Mouse (Mus musculus): ENCODE results near the gene Gabpb1. TPM values are rescaled to one million over a fixed set of nuclear protein-coding genes. Genes with fewer than 3 reads are reported as not detected.

The Gabpb1 gene
- 58.4 and 59.3 TPM in 2 replicates for polyA plus RNA-seq (2015; fragmentation: Nextera tagmentation; extraction: Ambion mirVana)

GRCm38 (mm10) chr2:126676122-126676515, at the start of gene Gabpb1:
Gene Gabpb1 (minus strand): TSS chr2:126676337.
- H3K4me1 ChIP-seq (ENCODE audit: insufficient read depth, low read length) = peaks cover 27% of the 10 kb centered on the region
- peak within 1 kb of the TSS; percentile 95 for H3K4me3 ChIP-seq (ENCODE audit: low read length)
- no peak for ATAC-seq (ENCODE audit: low FRiP score, low TSS enrichment)
- H3K4me2 ChIP-seq (replicated peaks; ENCODE audit: low read depth, low read length) = peak within 1 kb of the TSS; percentile 70
- peak within 1 kb of the TSS; percentile 100 for H3K27ac ChIP-seq (ENCODE audit: low read length)
- WGBS = 25% methylated on average over 12 of the region's 12 CpGs
- H3K9me3 ChIP-seq (ENCODE audit: low read length) = peaks cover 3% of the 10 kb centered on the region; the same call in 1 of the 2 replicates
- peaks cover 7% of the 10 kb centered on the region; the same call in 1 of the 2 replicates for H3K36me3 ChIP-seq (ENCODE audit: insufficient read depth, low read length)
- no peaks in the 10 kb centered on the region for H3K27me3 ChIP-seq (ENCODE audit: insufficient read depth, low read length)
- H3K9ac ChIP-seq (replicated peaks; ENCODE audit: low read length) = peak within 1 kb of the TSS; percentile 100

- Histone ChIP-seq H3K9me3 (ENCODE audit: low read length) (no peaks in the 10 kb centered on the region), H3K36me3 (ENCODE audit: insufficient read depth, low read length) (0 out of 2 replicates have a peak, but pooled peaks cover 4% of the 10 kb centered on the region), H3K4me1 (ENCODE audit: insufficient read depth, low read length) (peaks cover 5% of the 10 kb centered on the region), H3K9ac (replicated peaks; ENCODE audit: low read length) (no peak overlapping the region), H3K4me3 (ENCODE audit: low read length) (no peak overlapping the region), H3K4me2 (replicated peaks; ENCODE audit: low read depth, low read length) (no peak overlapping the region), H3K27me3 (ENCODE audit: insufficient read depth, low read length) (no peaks in the 10 kb centered on the region), H3K27ac (ENCODE audit: low read length) (no peak overlapping the region)
- ATAC-seq (ENCODE audit: low FRiP score, low TSS enrichment) = no peak
Measured at GRCm38 (mm10) chr2:126712950-126713349, 36.8 kb upstream of the Gabpb1 start.

GRCm38 (mm10) chr2:126712526-126712925, 36.4 kb upstream of the Gabpb1 start:
- Histone ChIP-seq H3K4me1 (ENCODE audit: insufficient read depth, low read length) (peaks cover 8% of the 10 kb centered on the region), H3K27ac (ENCODE audit: low read length) (no peak overlapping the region), H3K4me2 (replicated peaks; ENCODE audit: low read depth, low read length) (no peak overlapping the region), H3K36me3 (ENCODE audit: insufficient read depth, low read length) (0 out of 2 replicates have a peak, but pooled peaks cover 4% of the 10 kb centered on the region), H3K4me3 (ENCODE audit: low read length) (no peak overlapping the region), H3K27me3 (ENCODE audit: insufficient read depth, low read length) (no peaks in the 10 kb centered on the region), H3K9ac (replicated peaks; ENCODE audit: low read length) (no peak overlapping the region), H3K9me3 (ENCODE audit: low read length) (no peaks in the 10 kb centered on the region)
- WGBS = 94% methylated on average over 5 of the region's 5 CpGs
- ATAC-seq (ENCODE audit: low FRiP score, low TSS enrichment) = no peak

- peak overlapping the region; percentile 74; the same call in 1 of the 2 replicates for H3K9ac ChIP-seq (replicated peaks; ENCODE audit: low read length)
- H3K27ac ChIP-seq (ENCODE audit: low read length) = no peak overlapping the region
- no peak for ATAC-seq (ENCODE audit: low FRiP score, low TSS enrichment)
- H3K36me3 ChIP-seq (ENCODE audit: insufficient read depth, low read length) = 0 out of 2 replicates have a peak, but pooled peaks cover 2% of the 10 kb centered on the region
- WGBS = 71% methylated on average over 4 of the region's 4 CpGs
- H3K4me2 ChIP-seq (replicated peaks; ENCODE audit: low read depth, low read length) = peak overlapping the region; percentile 86
- no peaks in the 10 kb centered on the region for H3K9me3 ChIP-seq (ENCODE audit: low read length)
- 0 out of 2 replicates have a peak, but pooled peaks cover 4% of the 10 kb centered on the region for H3K27me3 ChIP-seq (ENCODE audit: insufficient read depth, low read length)
- peaks cover 10% of the 10 kb centered on the region for H3K4me1 ChIP-seq (ENCODE audit: insufficient read depth, low read length)
- peak overlapping the region; percentile 60 for H3K4me3 ChIP-seq (ENCODE audit: low read length)
Measured at GRCm38 (mm10) chr2:126708361-126708760, 32.2 kb upstream of the Gabpb1 start.

GRCm38 (mm10) chr2:126707438-126707779, 31.3 kb upstream of the Gabpb1 start:
- 0% methylated on average over 22 of the region's 23 CpGs for WGBS
- ATAC-seq (ENCODE audit: low FRiP score, low TSS enrichment) = peak; percentile 92

GRCm38 (mm10) chr2:126706759-126707437, 30.8 kb upstream of the Gabpb1 start, which contains the start of gene Usp8:
Gene Usp8 (plus strand): TSS chr2:126707328.
- 3% methylated on average over 47 of the region's 47 CpGs for WGBS
- H3K4me1 ChIP-seq (ENCODE audit: insufficient read depth, low read length) = peaks cover 10% of the 10 kb centered on the region
- H3K36me3 ChIP-seq (ENCODE audit: insufficient read depth, low read length) = 0 out of 2 replicates have a peak, but pooled peaks cover 2% of the 10 kb centered on the region
- peak; percentile 100 for ATAC-seq (ENCODE audit: low FRiP score, low TSS enrichment)
- H3K9ac ChIP-seq (replicated peaks; ENCODE audit: low read length) = peak within 1 kb of the TSS; percentile 74
- H3K4me2 ChIP-seq (replicated peaks; ENCODE audit: low read depth, low read length) = peak within 1 kb of the TSS; percentile 86
- peak within 1 kb of the TSS; percentile 77 for H3K27ac ChIP-seq (ENCODE audit: low read length)
- peak within 1 kb of the TSS; percentile 60 for H3K4me3 ChIP-seq (ENCODE audit: low read length)
- no peaks in the 10 kb centered on the region for H3K9me3 ChIP-seq (ENCODE audit: low read length)
- 0 out of 2 replicates have a peak, but pooled peaks cover 4% of the 10 kb centered on the region for H3K27me3 ChIP-seq (ENCODE audit: insufficient read depth, low read length)

More at GRCm38 (mm10) chr2:126707438-126707779, 31.3 kb upstream of the Gabpb1 start:
- Histone ChIP-seq H3K4me1 (ENCODE audit: insufficient read depth, low read length) (peaks cover 10% of the 10 kb centered on the region), H3K4me3 (ENCODE audit: low read length) (peak overlapping the region; percentile 60), H3K27ac (ENCODE audit: low read length) (peak overlapping the region; percentile 65), H3K9me3 (ENCODE audit: low read length) (no peaks in the 10 kb centered on the region), H3K4me2 (replicated peaks; ENCODE audit: low read depth, low read length) (peak overlapping the region; percentile 86), H3K9ac (replicated peaks; ENCODE audit: low read length) (peak overlapping the region; percentile 74), H3K27me3 (ENCODE audit: insufficient read depth, low read length) (0 out of 2 replicates have a peak, but pooled peaks cover 4% of the 10 kb centered on the region), H3K36me3 (ENCODE audit: insufficient read depth, low read length) (0 out of 2 replicates have a peak, but pooled peaks cover 2% of the 10 kb centered on the region)

GRCm38 (mm10) chr2:126695285-126695684, 19.1 kb upstream of the Gabpb1 start:
- no peaks in the 10 kb centered on the region for H3K9me3 ChIP-seq (ENCODE audit: low read length)
- no peak overlapping the region for H3K27ac ChIP-seq (ENCODE audit: low read length)
- no peaks in the 10 kb centered on the region for H3K27me3 ChIP-seq (ENCODE audit: insufficient read depth, low read length)
- no peaks in the 10 kb centered on the region for H3K4me1 ChIP-seq (ENCODE audit: insufficient read depth, low read length)
- WGBS = 82% methylated on average over 6 of the region's 6 CpGs
- ATAC-seq (ENCODE audit: low FRiP score, low TSS enrichment) = no peak
- H3K9ac ChIP-seq (replicated peaks; ENCODE audit: low read length) = no peak overlapping the region
- no peak overlapping the region for H3K4me2 ChIP-seq (replicated peaks; ENCODE audit: low read depth, low read length)
- H3K4me3 ChIP-seq (ENCODE audit: low read length) = no peak overlapping the region
- no peaks in the 10 kb centered on the region for H3K36me3 ChIP-seq (ENCODE audit: insufficient read depth, low read length)

GRCm38 (mm10) chr2:126691290-126691689, 15.2 kb upstream of the Gabpb1 start:
- no peak for ATAC-seq (ENCODE audit: low FRiP score, low TSS enrichment)
- Histone ChIP-seq H3K4me2 (replicated peaks; ENCODE audit: low read depth, low read length) (no peak overlapping the region), H3K27ac (ENCODE audit: low read length) (no peak overlapping the region), H3K9ac (replicated peaks; ENCODE audit: low read length) (no peak overlapping the region), H3K36me3 (ENCODE audit: insufficient read depth, low read length) (peaks cover 3% of the 10 kb centered on the region; the same call in 1 of the 2 replicates), H3K4me3 (ENCODE audit: low read length) (no peak overlapping the region), H3K4me1 (ENCODE audit: insufficient read depth, low read length) (no peaks in the 10 kb centered on the region), H3K9me3 (ENCODE audit: low read length) (no peaks in the 10 kb centered on the region), H3K27me3 (ENCODE audit: insufficient read depth, low read length) (no peaks in the 10 kb centered on the region)
- WGBS = 86% methylated on average over 3 of the region's 3 CpGs

- 77% methylated on average over 1 of the region's 1 CpGs for WGBS
- peaks cover 3% of the 10 kb centered on the region; the same call in 1 of the 2 replicates for H3K9me3 ChIP-seq (ENCODE audit: low read length)
- H3K4me3 ChIP-seq (ENCODE audit: low read length) = no peak overlapping the region
- no peaks in the 10 kb centered on the region for H3K27me3 ChIP-seq (ENCODE audit: insufficient read depth, low read length)
- no peaks in the 10 kb centered on the region for H3K4me1 ChIP-seq (ENCODE audit: insufficient read depth, low read length)
- peaks cover 25% of the 10 kb centered on the region for H3K36me3 ChIP-seq (ENCODE audit: insufficient read depth, low read length)
- no peak overlapping the region for H3K9ac ChIP-seq (replicated peaks; ENCODE audit: low read length)
- H3K27ac ChIP-seq (ENCODE audit: low read length) = no peak overlapping the region
- H3K4me2 ChIP-seq (replicated peaks; ENCODE audit: low read depth, low read length) = no peak overlapping the region
- ATAC-seq (ENCODE audit: low FRiP score, low TSS enrichment) = no peak
Measured at GRCm38 (mm10) chr2:126682937-126683336, 6.8 kb upstream of the Gabpb1 start.

GRCm38 (mm10) chr2:126682333-126682732, 6.2 kb upstream of the Gabpb1 start:
- H3K9ac ChIP-seq (replicated peaks; ENCODE audit: low read length) = no peak overlapping the region

More at GRCm38 (mm10) chr2:126682333-126682732, 6.2 kb upstream of the Gabpb1 start:
- H3K27ac ChIP-seq (ENCODE audit: low read length) = peak overlapping the region; percentile 57
- no peak overlapping the region for H3K4me2 ChIP-seq (replicated peaks; ENCODE audit: low read depth, low read length)
- 69% methylated on average over 2 of the region's 2 CpGs for WGBS
- H3K36me3 ChIP-seq (ENCODE audit: insufficient read depth, low read length) = peaks cover 25% of the 10 kb centered on the region
- H3K4me3 ChIP-seq (ENCODE audit: low read length) = no peak overlapping the region
- ATAC-seq (ENCODE audit: low FRiP score, low TSS enrichment) = peak; percentile 69
- H3K9me3 ChIP-seq (ENCODE audit: low read length) = peaks cover 3% of the 10 kb centered on the region; the same call in 1 of the 2 replicates
- no peaks in the 10 kb centered on the region for H3K27me3 ChIP-seq (ENCODE audit: insufficient read depth, low read length)
- H3K4me1 ChIP-seq (ENCODE audit: insufficient read depth, low read length) = no peaks in the 10 kb centered on the region
